Mouse (Mus musculus) adrenal gland, postnatal 4 days (tissue): ENCODE data around the gene Gabrg1. TPM values are rescaled to one million over a fixed set of nuclear protein-coding genes. Genes with fewer than 3 reads are reported as not detected.

Source experiments
- DNase-seq, 2 experiments: peaks; one replicate each; pipeline ENCODE4 v3.0.0; 2021 to 2022; ENCODE audit warnings: low spot score in 2 of 2, mixed read lengths in 2 of 2
- long read RNA-seq, 2 experiments: library from polyadenylated mRNA; stranded (forward); transcript quantifications; one replicate each; pipeline ENCODE4 v2.0.0; 2021
- total RNA-seq, 2 experiments: library from RNA; stranded (reverse); gene quantifications; 2 replicates each; pipeline ENCODE4 v1.2.3; 2021

Gene Gabrg1
- total RNA-seq: under 1 TPM; 0.14 to 0.37 TPM
- long read RNA-seq, experiment 1: 0 reads
- long read RNA-seq, experiment 2: 0 reads

DNA sequence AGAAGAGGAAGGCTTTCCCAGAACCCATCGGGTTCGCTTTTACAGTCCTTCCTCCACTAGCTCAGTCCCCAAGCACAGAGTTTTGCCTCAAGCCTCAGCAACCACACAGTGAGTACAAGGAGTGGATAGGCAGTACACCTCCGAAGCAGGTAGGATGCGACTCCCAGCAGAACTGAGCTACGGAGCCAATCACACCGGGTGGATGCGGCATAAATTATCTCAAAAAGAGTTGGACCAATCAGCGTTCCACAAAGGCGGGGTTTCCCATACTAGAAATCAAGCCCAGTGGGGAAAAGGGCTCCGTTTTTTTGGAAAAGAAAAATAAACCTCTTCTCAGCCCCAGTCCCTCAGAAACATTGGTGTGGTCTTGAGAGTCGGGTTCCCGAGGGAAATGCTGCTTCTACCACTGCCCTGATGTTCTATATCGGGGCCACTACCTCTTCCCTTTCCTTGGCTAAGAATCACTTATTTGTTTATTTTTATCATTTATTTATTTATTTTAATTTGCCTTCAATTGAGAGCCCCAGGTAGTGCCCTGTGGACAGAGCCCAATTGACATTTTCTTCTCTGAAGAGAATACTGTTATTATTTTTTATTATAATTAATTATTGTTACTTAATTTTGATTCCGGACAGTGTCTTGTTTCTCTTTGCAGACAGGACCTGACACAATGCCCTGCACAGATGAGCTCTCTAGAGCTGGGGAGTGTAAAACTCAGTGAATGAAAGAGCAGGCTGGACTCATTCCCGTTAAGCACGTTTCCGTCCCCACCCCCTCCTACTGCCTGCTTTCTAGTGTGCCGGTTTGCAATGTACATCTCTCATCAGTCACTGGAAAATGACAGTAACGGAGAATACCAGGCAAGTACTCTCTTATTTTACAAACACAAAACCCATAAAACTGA lies at the start of gene Gabrg1:
Gabrg1 (minus strand) TSS at position 426 of the 904 bp plus-strand sequence.
- no peak for DNase-seq

DNA sequence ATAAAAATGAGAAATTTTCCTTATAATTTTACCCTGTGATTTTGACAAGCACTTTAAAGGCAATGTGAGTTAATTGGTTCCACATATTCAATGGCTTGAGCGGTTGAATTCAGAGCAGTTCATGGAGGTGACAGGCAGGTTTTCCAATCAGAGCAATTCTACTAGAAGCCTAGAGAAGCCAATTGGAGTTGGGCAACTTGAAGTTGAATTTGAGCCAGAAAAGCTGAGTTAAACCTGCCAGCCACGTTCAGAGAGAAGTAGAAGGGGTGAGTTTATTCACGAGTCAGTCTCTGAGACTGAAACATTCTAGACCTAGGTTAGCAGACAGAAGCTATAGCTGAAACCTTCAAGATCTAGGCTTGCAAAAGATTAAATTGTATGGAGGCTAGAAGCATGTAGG lies 41.6 kb upstream of the Gabrg1 start:
- no peak for DNase-seq

DNA sequence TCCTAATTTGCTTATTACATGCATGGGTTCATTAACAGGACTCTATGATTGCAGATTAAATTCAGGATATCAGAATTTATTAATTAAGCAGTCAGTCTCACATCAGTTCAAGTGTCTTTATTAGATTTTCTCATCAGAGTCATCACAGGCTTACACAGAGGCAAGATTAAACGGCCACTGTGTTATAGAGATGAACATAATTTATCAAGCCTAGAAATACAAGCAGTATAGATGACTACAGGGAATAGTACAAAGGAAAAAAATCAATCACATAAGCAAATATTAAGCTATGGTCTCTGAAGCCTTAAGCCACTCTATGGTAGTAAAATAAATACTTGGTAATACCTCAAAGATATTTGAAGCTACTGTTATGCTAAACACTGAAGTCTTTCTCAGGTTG lies 27.7 kb upstream of the Gabrg1 start:
- no peak for DNase-seq

DNA sequence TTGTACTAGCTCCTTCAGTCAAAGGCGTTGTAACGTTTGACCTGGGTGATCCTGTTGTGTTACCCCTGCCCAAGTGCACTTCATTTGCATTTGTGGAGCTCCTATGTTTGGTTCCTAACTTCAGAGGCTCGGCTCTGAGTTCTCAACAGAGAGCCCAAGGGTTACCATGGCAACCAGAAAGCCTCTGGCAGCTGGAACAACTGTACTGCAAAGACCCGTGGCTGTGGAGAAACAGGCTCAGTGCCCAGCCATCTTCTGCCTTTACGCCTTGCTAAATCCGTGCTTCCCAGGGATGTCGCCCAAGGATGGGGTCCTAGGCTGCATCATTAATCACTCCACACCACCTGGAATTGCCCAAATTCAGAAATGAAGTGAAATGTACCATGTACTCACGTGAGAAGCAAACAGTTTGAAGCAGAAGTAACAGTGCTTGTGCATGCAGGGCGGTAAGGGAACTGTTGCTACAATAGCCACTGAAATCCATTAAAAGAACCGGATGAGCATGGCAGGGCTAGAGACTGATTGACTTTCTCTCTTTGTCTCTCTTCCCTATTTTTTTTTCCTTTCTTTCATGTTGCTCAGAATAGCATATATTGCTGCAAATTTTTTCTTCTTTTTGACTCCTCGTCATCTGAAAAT lies 798 bp upstream of the Gabrg1 start:
- DNase-seq: peak in 1 of 2 experiments; percentile 12

DNA sequence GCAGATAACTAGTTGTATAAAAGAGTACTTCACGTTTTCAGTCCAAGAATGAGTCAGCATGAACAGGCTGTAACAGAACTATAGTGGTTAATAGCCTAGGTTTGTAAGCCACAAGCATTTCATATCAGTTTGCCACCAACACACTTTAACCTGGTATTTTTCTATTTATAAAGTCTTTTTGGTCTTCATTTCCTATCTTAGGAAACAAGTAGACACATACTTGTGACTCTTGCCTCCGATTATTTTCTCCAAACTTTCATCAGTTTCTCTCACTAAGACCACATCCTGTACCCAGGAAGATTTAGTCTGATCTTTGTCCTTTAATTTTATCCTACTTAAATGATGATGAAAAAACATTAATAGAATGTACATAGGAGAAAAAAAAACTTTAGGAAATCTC lies 23.7 kb downstream of the Gabrg1 start:
- no peak for DNase-seq

DNA sequence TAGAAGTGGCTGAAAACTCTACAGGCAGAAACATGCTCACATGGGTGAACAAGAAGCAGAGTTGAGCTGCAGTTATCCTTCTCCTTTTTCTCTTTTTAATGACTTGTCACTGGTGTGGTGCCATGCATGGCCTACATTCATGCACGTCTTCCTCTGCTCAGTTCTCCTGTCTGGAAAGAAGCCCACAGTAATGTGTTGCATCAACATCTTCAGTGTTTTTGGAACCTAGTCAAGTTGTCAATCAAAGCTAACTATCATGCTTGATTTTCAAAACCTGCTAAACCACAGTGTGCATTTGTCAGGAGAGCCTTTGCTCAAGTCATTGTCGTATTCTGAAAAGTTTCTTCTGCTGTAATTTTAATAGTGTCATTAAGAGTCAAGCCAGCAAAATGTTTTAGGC lies 106.3 kb downstream of the Gabrg1 start:
- no peak for DNase-seq

DNA sequence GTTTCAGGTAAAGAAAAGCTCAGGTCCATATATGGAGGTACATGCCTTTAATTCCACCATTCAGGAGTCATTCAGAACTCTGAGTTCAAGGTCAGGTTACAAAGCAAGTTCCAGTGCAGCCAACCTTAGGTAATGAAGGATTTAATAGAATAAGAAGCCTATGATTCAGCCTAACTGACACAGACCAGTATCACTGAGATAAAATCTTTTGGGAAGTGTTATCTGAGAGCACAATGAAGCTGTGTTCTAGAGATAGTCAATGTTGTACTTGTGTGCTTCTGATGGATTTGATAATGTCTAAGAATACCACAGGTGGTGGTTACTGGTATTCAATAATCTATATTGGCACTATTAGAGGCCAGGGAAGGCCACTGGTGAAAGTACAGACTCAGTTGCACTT lies 138.1 kb downstream of the Gabrg1 start:
- DNase-seq: no peak
